8 mouse cellular contexts compared by ENCODE assay signal in the genomic region with DNA sequence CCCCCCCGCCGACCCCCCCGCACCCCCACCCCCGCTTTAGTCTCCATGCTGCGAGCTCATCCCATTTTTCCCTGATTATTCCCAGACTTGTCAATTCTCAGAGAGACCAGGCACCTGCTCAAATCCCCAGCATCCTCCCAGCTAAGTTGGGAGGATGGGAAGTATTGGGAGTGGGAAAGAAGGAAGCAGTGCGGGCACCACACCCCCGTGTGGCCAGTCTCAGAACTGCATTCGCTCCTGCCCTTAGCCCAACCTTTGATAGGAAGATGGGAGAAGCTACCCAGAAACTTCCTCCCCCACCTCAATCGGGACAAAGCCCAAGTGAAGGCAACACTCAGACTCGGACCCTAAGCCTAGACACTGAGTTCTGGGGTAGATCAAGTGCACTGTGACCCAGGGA. TPM values are rescaled to one million over a fixed set of nuclear protein-coding genes. Genes with fewer than 3 reads are reported as not detected.
DNase-seq lines count a peak whose midpoint lies in the region; ATAC-seq and TF ChIP-seq lines count a peak whose summit lies in the region.

No protein-coding gene starts in this region.

- no peak overlapping the region for H3K4me3 ChIP-seq in liver, postnatal 0 days (ENCODE audit: low read depth, low read length)
- H3K4me3 ChIP-seq in neural tube, embryonic 15.5 days (replicated peaks): 0 out of 2 replicates have a peak overlapping the region, but pooled peaks have one; percentile 63

- no peak for ATAC-seq in liver, postnatal 0 days
- ATAC-seq in neural tube, embryonic 15.5 days (ENCODE audit: low FRiP score): no peak

- peak; percentile 45 for DNase-seq in 3134 (ENCODE audit: extremely low read depth, insufficient read length, low spot score)
- peak; percentile 76 for DNase-seq in NIH3T3 (ENCODE audit: low read depth)
- DNase-seq in embryo, embryonic 11.5 days (ENCODE audit: low read depth, low spot score): peak; percentile 50
- DNase-seq in heart, adult 18-20 months: peak; percentile 72 to 89
- DNase-seq in kidney, postnatal 14 days: peak; percentile 71
- DNase-seq in liver, postnatal 0 days: peak; percentile 76
- peak; percentile 45 to 50 for DNase-seq in thymus, postnatal 36 days

- 0 out of 2 replicates have a peak, but pooled peaks cover 2% of the 10 kb centered on the region for H3K27me3 ChIP-seq in liver, postnatal 0 days (ENCODE audit: insufficient read depth, low read length)
- no peaks in the 10 kb centered on the region for H3K27me3 ChIP-seq in neural tube, embryonic 15.5 days (replicated peaks)

- H3K9me3 ChIP-seq in liver, postnatal 0 days (ENCODE audit: low read length): no peaks in the 10 kb centered on the region
- no peaks in the 10 kb centered on the region for H3K9me3 ChIP-seq in neural tube, embryonic 15.5 days (replicated peaks)

- no peak overlapping the region for H3K27ac ChIP-seq in liver, postnatal 0 days (ENCODE audit: low read depth)
- H3K27ac ChIP-seq in neural tube, embryonic 15.5 days (replicated peaks): peak overlapping the region; percentile 94; the same call in 1 of the 2 replicates

- H3K36me3 ChIP-seq in liver, postnatal 0 days (replicated peaks; ENCODE audit: insufficient read depth, low read length): peaks cover 9% of the 10 kb centered on the region
- peaks cover 32% of the 10 kb centered on the region for H3K36me3 ChIP-seq in neural tube, embryonic 15.5 days

- peak; percentile 91 for TF ChIP-seq CTCF in liver, postnatal 0 days (IDR thresholded peaks at IDR 0.05; ENCODE audit: low read depth)

- TF ChIP-seq EP300 in liver, postnatal 0 days (IDR thresholded peaks at IDR 0.05; ENCODE audit: low read depth): no peak

- WGBS in liver, postnatal 0 days (ENCODE audit: insufficient replicate concordance): 8% methylated on average over 10 of the region's 10 CpGs
- WGBS in neural tube, embryonic 15.5 days: 7% methylated on average over 10 of the region's 10 CpGs

- H3K4me2 ChIP-seq in liver, postnatal 0 days (ENCODE audit: low read depth, low read length): no peak overlapping the region
- peak overlapping the region; percentile 95 for H3K4me2 ChIP-seq in neural tube, embryonic 15.5 days

- no peak overlapping the region for H3K9ac ChIP-seq in liver, postnatal 0 days (replicated peaks)
- no peak overlapping the region; the same call in 1 of the 2 replicates for H3K9ac ChIP-seq in neural tube, embryonic 15.5 days (replicated peaks)

- H3K4me1 ChIP-seq in liver, postnatal 0 days (ENCODE audit: insufficient read depth): peaks cover 6% of the 10 kb centered on the region
- peaks cover 54% of the 10 kb centered on the region for H3K4me1 ChIP-seq in neural tube, embryonic 15.5 days

RNA-seq across cellular contexts. Expression of gene Dnajb5, which starts 4.7 kb away (rescaled TPM):
- 100 to 1,000 TPM in 1 of 2 experiments, 10 to 100 TPM in 1; 95.5 to 101 TPM for total RNA-seq in heart, adult 18-20 months (2021)
- 0.73 and 1.0 TPM in 2 replicates for polyA plus RNA-seq in liver, postnatal 0 days (2015; fragmentation: Nextera tagmentation; extraction: Ambion mirVana)
- 44.3 and 48.7 TPM in 2 replicates for polyA plus RNA-seq in neural tube, embryonic 15.5 days (2015; fragmentation: Nextera tagmentation; extraction: Ambion mirVana)

RNA-seq across cellular contexts. Expression of gene 1700022I11Rik, which starts 15.1 kb away (rescaled TPM):
- not detected for total RNA-seq in heart, adult 18-20 months (2021)
- polyA plus RNA-seq in liver, postnatal 0 days (2015; fragmentation: Nextera tagmentation; extraction: Ambion mirVana): 0.17 TPM in 1 of 2 replicates, not detected in the other
- 0.31 and 0.50 TPM in 2 replicates for polyA plus RNA-seq in neural tube, embryonic 15.5 days (2015; fragmentation: Nextera tagmentation; extraction: Ambion mirVana)

RNA-seq across cellular contexts. Expression of gene Phf24, which starts 37.8 kb away (rescaled TPM):
- total RNA-seq in heart, adult 18-20 months (2021): 1 to 10 TPM; 6.5 to 7.7 TPM
- polyA plus RNA-seq in liver, postnatal 0 days (2015; fragmentation: Nextera tagmentation; extraction: Ambion mirVana): 0.11 and 0.12 TPM in 2 replicates
- polyA plus RNA-seq in neural tube, embryonic 15.5 days (2015; fragmentation: Nextera tagmentation; extraction: Ambion mirVana): 40.2 and 46.1 TPM in 2 replicates

RNA-seq across cellular contexts. Expression of gene Vcp, which starts 46.0 kb away (rescaled TPM):
- total RNA-seq in heart, adult 18-20 months (2021): 100 to 1,000 TPM; 272 to 273 TPM
- 127 and 145 TPM in 2 replicates for polyA plus RNA-seq in liver, postnatal 0 days (2015; fragmentation: Nextera tagmentation; extraction: Ambion mirVana)
- polyA plus RNA-seq in neural tube, embryonic 15.5 days (2015; fragmentation: Nextera tagmentation; extraction: Ambion mirVana): 477 and 496 TPM in 2 replicates

RNA-seq across cellular contexts. Expression of gene Fancg, which starts 56.0 kb away (rescaled TPM):
- total RNA-seq in heart, adult 18-20 months (2021): 1 to 10 TPM; 1.6 to 2.9 TPM
- polyA plus RNA-seq in liver, postnatal 0 days (2015; fragmentation: Nextera tagmentation; extraction: Ambion mirVana): 4.5 and 5.5 TPM in 2 replicates
- polyA plus RNA-seq in neural tube, embryonic 15.5 days (2015; fragmentation: Nextera tagmentation; extraction: Ambion mirVana): 21.0 and 22.8 TPM in 2 replicates

Comparison
In these comparisons a context has a peak if more than half of its experiments do, and no peak if none do; other contexts are left out.
1. RNA of gene Dnajb5, which starts 4.7 kb away (polyA plus RNA-seq): 44.3 to 48.7 TPM in neural tube, embryonic 15.5 days; 0.73 to 1.0 TPM in liver, postnatal 0 days; every median in the first group is over 10 times any median in the second.
2. RNA of gene Phf24, which starts 37.8 kb away (polyA plus RNA-seq): 40.2 to 46.1 TPM in neural tube, embryonic 15.5 days; 0.11 to 0.12 TPM in liver, postnatal 0 days; every median in the first group is over 10 times any median in the second.
3. Peak in every context shown above with its lines, with median percentiles within 50 percentile points of each other: DNase-seq.